Mouse (Mus musculus): Measurements from ENCODE around the gene Lcn6. TPM values are rescaled to one million over a fixed set of nuclear protein-coding genes. Genes with fewer than 3 reads are reported as not detected.

Lcn6 gene
- not detected for total RNA-seq (2023)

DNA sequence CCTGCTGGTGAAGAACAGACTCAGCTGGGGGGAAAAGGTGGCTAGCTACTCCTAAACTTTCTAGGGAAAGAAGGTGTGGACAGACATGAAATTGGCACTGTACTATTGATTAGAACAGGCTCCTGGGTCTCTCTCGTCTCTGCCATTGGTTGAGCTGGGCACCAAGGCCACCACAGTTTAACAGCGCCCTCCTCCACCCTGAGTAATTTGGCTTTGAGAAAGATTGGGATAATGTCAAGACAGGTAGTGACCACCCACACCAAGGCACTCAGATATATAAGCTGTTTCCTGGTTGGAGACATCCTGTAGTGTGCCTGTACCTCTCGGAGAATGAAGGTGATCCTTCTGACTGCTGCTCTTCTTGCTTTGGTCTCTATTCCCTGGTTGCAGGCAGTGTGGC, at the start of gene Lcn6:
TSS of gene Lcn6 (plus strand) at position 301 of the 400 bp plus-strand sequence.

DNA sequence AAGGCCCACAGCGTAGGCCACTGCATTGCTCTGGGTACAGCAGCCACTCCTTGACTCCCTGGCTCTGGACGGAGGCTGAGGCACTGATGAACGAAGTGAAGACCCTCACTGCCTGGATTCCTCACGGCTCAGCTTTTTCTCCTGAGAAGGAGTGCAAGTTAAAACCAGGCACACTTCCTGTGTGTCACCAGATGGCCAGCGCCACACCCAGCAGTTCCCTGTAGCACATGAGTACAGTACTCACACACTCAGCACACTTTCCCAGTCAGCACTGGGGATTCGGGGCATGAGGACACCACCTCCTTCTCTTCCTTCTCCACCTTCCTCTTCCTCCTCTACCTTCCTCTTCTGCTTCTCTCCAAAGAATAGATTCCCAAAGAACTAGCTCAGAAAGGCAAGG, 48.8 kb upstream of the Lcn6 start, which contains the start of gene Fcna:
TSS of gene Fcna (minus strand) at position 220 of the 400 bp plus-strand sequence.

DNA sequence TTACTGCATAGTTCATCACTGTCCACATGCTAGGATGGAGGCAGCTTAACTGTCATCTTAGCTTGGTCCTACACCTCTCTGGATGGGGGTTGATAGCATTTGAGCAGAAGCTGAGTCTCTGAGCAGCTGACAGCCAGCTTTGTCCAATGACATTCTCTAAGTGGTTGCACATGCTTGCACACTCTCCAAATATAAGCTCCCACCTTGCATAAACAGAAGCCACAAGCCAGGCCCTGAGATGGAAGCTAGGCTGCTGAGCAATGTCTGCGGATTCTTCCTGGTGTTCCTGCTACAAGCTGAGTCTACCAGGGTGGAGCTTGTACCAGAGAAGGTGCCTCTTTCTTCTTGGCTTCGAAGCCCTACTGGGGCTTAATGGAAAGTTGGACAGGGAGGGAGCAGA, 23.7 kb upstream of the Lcn6 start, which contains the start of gene Lcn8:
TSS of gene Lcn8 (plus strand) at position 219 of the 400 bp plus-strand sequence.

DNA sequence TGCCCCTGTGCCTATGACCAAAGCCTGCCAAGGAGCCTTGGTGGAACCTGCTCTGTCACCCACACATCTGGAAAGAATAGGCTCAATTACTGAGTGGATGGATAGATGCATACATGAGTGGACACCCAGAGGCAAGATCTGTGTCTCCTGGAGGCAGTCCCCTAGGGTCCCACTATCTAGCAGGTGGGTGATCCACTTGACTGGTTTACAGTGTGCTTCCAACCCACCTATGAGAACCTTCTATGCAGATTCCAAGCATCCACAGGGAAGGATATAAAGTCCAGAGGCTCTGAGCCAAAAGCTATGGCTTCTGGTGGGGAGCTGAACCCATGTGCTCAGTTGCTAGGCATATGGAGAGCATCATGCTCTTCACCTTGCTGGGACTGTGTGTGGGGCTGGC, 18.9 kb upstream of the Lcn6 start, which contains the start of gene Lcn5:
TSS of gene Lcn5 (plus strand) at position 301 of the 400 bp plus-strand sequence.

DNA sequence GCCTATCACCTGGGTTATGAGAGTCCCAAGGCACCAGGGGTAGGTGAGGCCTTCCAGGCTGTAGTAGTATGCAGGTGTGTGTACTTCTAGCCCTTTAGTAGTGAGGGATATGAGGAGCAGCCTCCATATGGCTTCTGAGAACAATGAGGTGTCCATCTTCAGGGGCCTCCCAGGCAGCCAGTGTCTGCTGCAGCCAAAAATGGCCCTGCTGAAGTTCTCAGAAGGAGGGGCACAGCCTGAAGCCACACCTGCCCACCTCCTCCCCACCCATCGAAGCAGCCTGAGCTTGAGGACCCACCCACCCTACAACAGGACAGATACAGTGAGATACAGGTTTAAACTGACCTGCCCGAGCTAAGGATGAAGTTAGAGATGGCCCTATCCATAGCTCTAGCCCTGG, 5.8 kb downstream of the Lcn6 start, which contains the start of gene Lcn10:
TSS of gene Lcn10 (plus strand) at position 301 of the 400 bp plus-strand sequence.

DNA sequence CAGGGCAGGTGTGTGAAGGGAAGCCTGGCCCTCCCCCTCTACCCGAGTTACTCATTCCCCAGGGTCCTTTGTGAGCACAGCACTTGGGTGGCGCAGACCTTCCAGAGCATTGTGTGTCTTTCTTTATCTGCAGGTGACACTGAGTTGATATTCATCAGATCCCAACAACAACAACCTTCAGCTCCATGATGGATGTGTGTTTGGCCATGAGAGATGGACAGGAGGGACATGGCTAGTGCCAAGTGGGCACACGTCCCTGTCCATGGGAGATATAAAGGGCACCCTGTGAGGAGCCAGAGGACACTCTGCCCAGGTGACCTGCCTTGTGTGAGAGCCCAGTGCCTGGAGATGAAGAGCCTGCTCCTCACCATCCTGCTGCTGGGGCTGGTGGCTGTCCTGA, 23.2 kb downstream of the Lcn6 start, which contains the start of gene Obp2a:
TSS of gene Obp2a (plus strand) at position 301 of the 400 bp plus-strand sequence.

DNA sequence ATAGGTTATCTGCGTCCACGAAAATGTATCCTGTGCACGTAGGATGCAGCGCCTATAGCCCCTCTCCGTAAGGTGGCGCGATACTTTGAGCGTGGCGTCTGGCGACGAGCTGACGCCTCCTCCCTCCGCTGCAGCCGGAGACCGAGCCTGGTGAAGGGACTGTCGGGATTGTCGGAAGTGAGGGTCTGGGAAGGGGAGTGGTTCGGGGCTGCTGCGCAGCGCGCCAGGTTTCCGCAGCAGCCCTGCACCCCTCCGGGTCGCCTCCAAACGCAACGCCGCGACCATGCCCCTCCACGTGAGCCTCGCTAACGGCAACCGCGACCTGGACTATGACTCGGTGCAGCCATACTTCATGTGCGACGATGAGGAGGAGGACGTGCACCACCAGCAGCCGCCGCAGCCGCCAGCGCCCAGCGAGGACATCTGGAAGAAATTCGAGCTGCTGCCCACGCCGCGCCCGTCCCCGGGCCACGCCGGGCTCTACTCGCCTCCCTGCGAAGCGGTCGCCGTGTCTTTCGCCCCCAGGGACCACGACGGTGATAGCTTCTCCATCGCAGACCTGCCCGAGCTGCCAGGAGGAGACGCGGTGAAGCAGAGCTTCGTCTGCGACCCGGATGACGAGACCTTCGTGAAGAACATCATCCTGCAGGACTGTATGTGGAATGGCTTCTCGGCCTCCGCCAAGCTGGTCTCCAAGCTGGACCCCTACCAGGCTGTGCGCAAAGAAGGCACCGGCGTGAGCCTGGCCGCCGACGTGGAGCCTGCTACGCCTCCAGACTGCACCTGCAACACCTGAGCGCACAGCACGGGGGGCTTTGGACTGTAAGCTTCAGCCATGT, 30.3 kb downstream of the Lcn6 start, which contains the start of gene Bmyc:
TSS of gene Bmyc (plus strand) at position 97 of the 839 bp plus-strand sequence.

Other genes starting within 250 kb of the Lcn6 start
- gene Abca2, start 248.1 kb upstream of the Lcn6 start, total RNA-seq (2023) = 10 to 100 TPM; 21.7 to 22.3 TPM
- gene Clic3, start 219.9 kb upstream of the Lcn6 start, total RNA-seq (2023) = not detected
- gene Paxx, start 215.7 kb upstream of the Lcn6 start, total RNA-seq (2023) = 10 to 100 TPM; 47.2 to 49.2 TPM
- not detected for gene Ptgds, start 206.7 kb upstream of the Lcn6 start, total RNA-seq (2023)
- gene Lcn12, start 182.9 kb upstream of the Lcn6 start, total RNA-seq (2023) = not detected
- 10 to 100 TPM; 25.2 to 34.4 TPM for gene Fbxw5, start 176.0 kb upstream of the Lcn6 start, total RNA-seq (2023)
- under 1 TPM in 1 of 2 experiments, not detected in 1; 0.95 TPM for gene C8g, start 175.1 kb upstream of the Lcn6 start, total RNA-seq (2023)
- 10 to 100 TPM; 21.7 to 24.5 TPM for gene Traf2, start 129.8 kb upstream of the Lcn6 start, total RNA-seq (2023)
- 100 to 1,000 TPM in 1 of 2 experiments, 10 to 100 TPM in 1; 97.5 to 101 TPM for gene Edf1, start 118.9 kb upstream of the Lcn6 start, total RNA-seq (2023)
- under 1 TPM; 0.51 to 0.99 TPM for gene Mamdc4, start 101.9 kb upstream of the Lcn6 start, total RNA-seq (2023)
- gene Phpt1, start 101.6 kb upstream of the Lcn6 start, total RNA-seq (2023) = 1 to 10 TPM; 8.1 to 8.8 TPM
- gene Ajm1, start 95.0 kb upstream of the Lcn6 start, total RNA-seq (2023) = not detected
- gene Rabl6, start 68.3 kb upstream of the Lcn6 start, total RNA-seq (2023) = 10 to 100 TPM; 34.0 to 41.8 TPM
- gene Ccdc183, start 59.1 kb upstream of the Lcn6 start, total RNA-seq (2023) = not detected
- 1 to 10 TPM; 5.3 to 5.9 TPM for gene Tmem141, start 54.8 kb upstream of the Lcn6 start, total RNA-seq (2023)
- 1 to 10 TPM in 1 of 2 experiments, under 1 TPM in 1; 0.79 to 1.7 TPM for gene Fcna, start 48.8 kb upstream of the Lcn6 start, total RNA-seq (2023)
- not detected for gene Lcn8, start 23.7 kb upstream of the Lcn6 start, total RNA-seq (2023)
- not detected for gene Lcn5, start 18.8 kb upstream of the Lcn6 start, total RNA-seq (2023)
- not detected for gene Lcn10, start 5.9 kb downstream of the Lcn6 start, total RNA-seq (2023)
- gene Obp2a, start 23.3 kb downstream of the Lcn6 start, total RNA-seq (2023) = not detected
- 1 to 10 TPM; 3.2 to 6.8 TPM for gene Bmyc, start 30.0 kb downstream of the Lcn6 start, total RNA-seq (2023)
- gene Obp2b, start 60.2 kb downstream of the Lcn6 start, total RNA-seq (2023) = not detected
- gene Lcn3, start 88.8 kb downstream of the Lcn6 start, total RNA-seq (2023) = not detected
- gene Lcn11, start 100.2 kb downstream of the Lcn6 start, total RNA-seq (2023) = not detected
- not detected for gene Gm13539, start 105.5 kb downstream of the Lcn6 start, total RNA-seq (2023)
- gene Glt6d1, start 139.1 kb downstream of the Lcn6 start, total RNA-seq (2023) = not detected
- gene Lcn9, start 146.4 kb downstream of the Lcn6 start, total RNA-seq (2023) = not detected
- gene Sohlh1, start 170.5 kb downstream of the Lcn6 start, total RNA-seq (2023) = not detected
- gene Kcnt1, start 186.9 kb downstream of the Lcn6 start, total RNA-seq (2023) = not detected